Mouse (Mus musculus) CH12.LX (cell line): ENCODE results near the gene Lrrc30.

ENCODE experiments used
- BHLHE40 ChIP-seq: IDR thresholded peaks from 2 replicates; pipeline ENCODE4 v1.6.1; 2011; ENCODE audit warnings: mild to moderate bottlenecking, low read depth, low read length, improper control_type of control experiment
- CHD2 ChIP-seq: IDR thresholded peaks from 2 replicates; pipeline ENCODE4 v1.6.1; 2011; ENCODE audit warnings: low read length, improper control_type of control experiment
- CTCF ChIP-seq, 2 experiments: IDR thresholded peaks in 1 of 2; conservative IDR thresholded peaks in 1 of 2; 2 replicates each; pipeline ENCODE4 v1.5.1; 2011 to 2012; ENCODE audit warnings: low read depth in 2 of 2, low read length in 2 of 2, improper control_type of control experiment in 1 of 2, inconsistent platforms in 1 of 2, mild to moderate bottlenecking in 1 of 2, moderate library complexity in 1 of 2
- EP300 ChIP-seq: IDR thresholded peaks from 2 replicates; pipeline ENCODE4 v1.6.1; 2011; ENCODE audit warnings: low read length, improper control_type of control experiment
- POLR2A ChIP-seq: IDR thresholded peaks from 2 replicates; pipeline ENCODE4 v1.6.1; 2011; ENCODE audit warnings: low read depth, mild to moderate bottlenecking, improper control_type of control experiment, low read length
- RAD21 ChIP-seq: IDR thresholded peaks from 2 replicates; pipeline ENCODE4 v1.6.1; 2011; ENCODE audit warnings: low read depth, mild to moderate bottlenecking, low read length, improper control_type of control experiment, moderate library complexity
- USF1 ChIP-seq: IDR thresholded peaks from 2 replicates; pipeline ENCODE4 v1.6.1; 2014; ENCODE audit warnings: low read depth, mild to moderate bottlenecking, inconsistent platforms, low read length, improper control_type of control experiment
- ZNF384 ChIP-seq: IDR thresholded peaks from 2 replicates; pipeline ENCODE4 v1.6.1; 2012; ENCODE audit warnings: low read depth, low read length, improper control_type of control experiment, inconsistent platforms

DNA sequence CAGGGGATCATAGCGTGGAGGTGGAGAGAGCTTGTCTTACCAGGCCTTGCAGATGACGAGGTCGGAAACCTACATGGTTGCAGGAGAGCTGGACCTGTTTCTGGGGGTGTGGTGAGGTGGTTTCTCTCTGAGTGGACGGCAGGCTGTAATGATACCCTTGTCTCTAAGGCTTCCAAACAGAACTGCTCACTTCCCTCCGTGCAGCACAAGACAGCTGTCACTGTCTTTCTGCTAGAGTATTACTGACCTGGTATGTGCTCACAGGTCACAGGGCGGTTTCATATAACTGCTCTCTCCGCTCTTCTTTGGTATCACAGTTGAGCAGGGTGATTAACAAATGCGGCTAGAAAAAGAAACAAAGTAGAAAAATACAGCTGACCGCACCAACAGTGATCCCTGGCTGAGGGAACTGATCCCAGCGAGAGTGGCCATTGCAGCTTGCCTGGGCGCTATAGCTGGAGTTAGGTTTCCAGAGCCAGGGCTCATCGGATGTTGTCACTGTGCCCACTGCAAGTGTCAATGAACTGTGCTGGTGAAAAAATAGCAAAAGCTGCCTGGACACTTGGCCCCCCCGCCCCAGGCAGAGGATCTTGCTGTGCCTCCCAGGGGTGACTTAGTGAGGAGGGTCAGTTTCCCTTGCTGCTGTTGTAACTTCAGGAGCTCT lies at the start of gene Lrrc30:
- TF ChIP-seq POLR2A (no peak), RAD21 (no peak), CTCF (conservative IDR thresholded peaks at IDR 0.05 in 1 of 2, IDR thresholded peaks at IDR 0.05 in 1 of 2; ENCODE audit: low read depth in 2 of 2, low read length in 2 of 2) (no peak), USF1 (no peak), ZNF384 (no peak), EP300 (no peak), BHLHE40 (no peak), CHD2 (no peak)
